Mouse (Mus musculus) myocyte (in vitro differentiated cells): ENCODE results near the gene Il2rb.

ENCODE experiments used
- CEBPB ChIP-seq: IDR thresholded peaks from 2 replicates; pipeline ENCODE4 v1.6.1; 2011; ENCODE audit warnings: mild to moderate bottlenecking, moderate library complexity; ENCODE audit not compliant: poor library complexity, insufficient read depth, severe bottlenecking
- E2F4 ChIP-seq: IDR thresholded peaks from one replicate; pipeline ENCODE4 v1.6.1; 2011; ENCODE audit warnings: mild to moderate bottlenecking, control low read depth, moderate library complexity; ENCODE audit not compliant: insufficient read depth
- MAX ChIP-seq: IDR thresholded peaks from one replicate; pipeline ENCODE4 v1.6.1; 2011; ENCODE audit warnings: low read depth, mild to moderate bottlenecking, control low read depth
- MYOD1 ChIP-seq, 3 experiments: IDR thresholded peaks; one replicate each; pipeline ENCODE4 v1.6.1; 2011; ENCODE audit warnings: control low read depth in 2 of 3, low read depth in 2 of 3, mild to moderate bottlenecking in 2 of 3, moderate library complexity in 1 of 3; ENCODE audit not compliant: insufficient read length in 2 of 3, control insufficient read depth in 1 of 3
- MYOG ChIP-seq, 3 experiments: IDR thresholded peaks; one replicate each; pipeline ENCODE4 v1.6.1; 2011; ENCODE audit warnings: control low read depth in 2 of 3, low read depth in 2 of 3, mild to moderate bottlenecking in 2 of 3; ENCODE audit not compliant: insufficient read length in 2 of 3, control insufficient read depth in 1 of 3, insufficient read depth in 1 of 3
- POLR2A ChIP-seq: IDR thresholded peaks from one replicate; pipeline ENCODE4 v1.6.1; 2011; ENCODE audit warnings: low read depth, mild to moderate bottlenecking, control low read depth, moderate library complexity; ENCODE audit not compliant: insufficient read length
- POLR2AphosphoS2 ChIP-seq: IDR thresholded peaks from one replicate; pipeline ENCODE4 v1.6.1; 2011; ENCODE audit warnings: low read depth, control low read depth; ENCODE audit not compliant: insufficient read length
- TCF12 ChIP-seq: IDR thresholded peaks from one replicate; pipeline ENCODE4 v1.6.1; 2011; ENCODE audit warnings: mild to moderate bottlenecking, control low read depth; ENCODE audit not compliant: poor library complexity, insufficient read depth, severe bottlenecking
- TCF3 ChIP-seq: IDR thresholded peaks from one replicate; pipeline ENCODE4 v1.6.1; 2011; ENCODE audit warnings: low read depth, control low read depth; ENCODE audit not compliant: insufficient read length
- USF1 ChIP-seq: IDR thresholded peaks from one replicate; pipeline ENCODE4 v1.6.1; 2011; ENCODE audit warnings: low read depth, mild to moderate bottlenecking, control low read depth, moderate library complexity

DNA sequence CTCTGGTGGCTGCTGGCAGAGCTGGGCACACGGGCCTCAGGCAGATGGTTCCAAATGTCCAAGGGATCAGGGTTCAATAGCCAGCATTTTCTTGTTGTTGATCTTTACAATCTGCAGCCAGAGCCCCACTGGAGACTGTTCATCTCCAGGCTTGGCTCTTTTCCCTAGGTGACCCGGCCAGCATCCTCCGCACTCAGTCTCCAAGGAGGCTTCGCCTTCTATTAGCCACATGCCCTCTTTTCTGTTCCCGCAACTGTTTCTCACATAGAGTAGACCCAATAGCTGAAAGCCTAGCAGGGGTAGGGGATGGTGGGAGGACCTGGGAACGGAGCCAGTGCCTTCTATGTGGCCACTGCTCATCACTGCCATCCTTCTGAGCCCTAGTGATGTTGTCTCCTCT, 21.6 kb downstream of the Il2rb start:
- TF ChIP-seq TCF12 (no peak), MYOG (IDR thresholded peaks at IDR 0.05; ENCODE audit: control insufficient read depth in 1 of 3, insufficient read depth in 1 of 3, insufficient read length in 2 of 3, low read depth in 2 of 3) (no peak), CEBPB (no peak), POLR2A (no peak), USF1 (no peak), E2F4 (no peak), TCF3 (no peak), MYOD1 (IDR thresholded peaks at IDR 0.05; ENCODE audit: control insufficient read depth in 1 of 3, insufficient read length in 2 of 3, low read depth in 2 of 3) (no peak), MAX (no peak), POLR2AphosphoS2 (no peak)
